Comparison of ENCODE assay signal across 23 mouse cellular contexts in genomic region chr8:11224178-11224577, GRCm38 (mm10).
"Had no signal": no experiment of that assay in that cellular context is flagged by ENCODE, and none has a peak within 500 bp of the region (broad histone marks: within the 10 kb centered on the region; RNA-seq: fewer than 3 reads in every experiment).

No protein-coding gene starts in this region.

- ATAC-seq: forebrain, postnatal 0 days; hindbrain, postnatal 0 days; intestine, embryonic 16.5 days; liver, embryonic 12.5 days had no signal

- H3K4me3 ChIP-seq: heart, embryonic 13.5 days; heart, embryonic 15.5 days; hindbrain, embryonic 13.5 days; hindbrain, embryonic 15.5 days; kidney, embryonic 15.5 days; limb, embryonic 13.5 days; limb, embryonic 15.5 days; liver, embryonic 12.5 days had no signal

- H3K4me2 ChIP-seq: heart, embryonic 11.5 days; heart, embryonic 13.5 days; heart, embryonic 15.5 days; hindbrain, embryonic 13.5 days; hindbrain, embryonic 15.5 days; kidney, embryonic 15.5 days; limb, embryonic 13.5 days; limb, embryonic 15.5 days; liver, embryonic 12.5 days had no signal

- DNase-seq: forebrain, postnatal 0 days; gastrocnemius, postnatal 14 days; gastrocnemius, postnatal 36 days; heart, postnatal 14 days; kidney, adult 11 months; kidney, adult 2 months; kidney, adult 9 months; kidney, postnatal 10 days; kidney, postnatal 36 days; layer of hippocampus, adult 9-11 months; layer of hippocampus, postnatal 36 days; left cerebral cortex, postnatal 4 days had no signal

- H3K4me1 ChIP-seq: heart, embryonic 15.5 days; hindbrain, embryonic 13.5 days; hindbrain, embryonic 15.5 days; kidney, embryonic 15.5 days; limb, embryonic 13.5 days; liver, embryonic 12.5 days had no signal

- H3K36me3 ChIP-seq: hindbrain, embryonic 13.5 days; hindbrain, embryonic 15.5 days had no signal

- H3K27me3 ChIP-seq: heart, embryonic 13.5 days; heart, embryonic 15.5 days; hindbrain, embryonic 13.5 days; hindbrain, embryonic 15.5 days; kidney, embryonic 15.5 days; limb, embryonic 13.5 days; limb, embryonic 15.5 days; liver, embryonic 12.5 days had no signal

- H3K9me3 ChIP-seq: heart, embryonic 13.5 days; heart, embryonic 15.5 days; hindbrain, embryonic 13.5 days; hindbrain, embryonic 15.5 days; kidney, embryonic 15.5 days; limb, embryonic 13.5 days; limb, embryonic 15.5 days; liver, embryonic 12.5 days had no signal

- H3K27ac ChIP-seq: heart, embryonic 13.5 days; heart, embryonic 15.5 days; hindbrain, embryonic 13.5 days; hindbrain, embryonic 15.5 days; hindbrain, postnatal 0 days; kidney, embryonic 15.5 days; limb, embryonic 13.5 days; limb, embryonic 15.5 days; liver, embryonic 12.5 days had no signal

- H3K9ac ChIP-seq: forebrain, postnatal 0 days; heart, embryonic 13.5 days; heart, embryonic 15.5 days; hindbrain, embryonic 13.5 days; hindbrain, embryonic 15.5 days; kidney, embryonic 15.5 days; limb, embryonic 13.5 days; limb, embryonic 15.5 days; liver, embryonic 12.5 days had no signal
